Mouse (Mus musculus): Measurements from ENCODE around the gene Bicra. TPM values are rescaled to one million over a fixed set of nuclear protein-coding genes. Genes with fewer than 3 reads are reported as not detected.

The Bicra gene
- polyA plus RNA-seq, 1 experiment from 2014 or later, result 9.6 TPM

Other genes with a start within 250 kb of the Bicra start
- not detected in 2 replicates for gene Obox6, start 208.2 kb downstream of the Bicra start, polyA plus RNA-seq (2014; fragmentation: Nextera tagmentation; extraction: Ambion mirVana)
- gene Crx, start 168.0 kb downstream of the Bicra start, polyA plus RNA-seq (2014; fragmentation: Nextera tagmentation; extraction: Ambion mirVana), result not detected in 2 replicates
- not detected in 2 replicates for gene Crxos, start 165.3 kb downstream of the Bicra start, polyA plus RNA-seq (2014; fragmentation: Nextera tagmentation; extraction: Ambion mirVana)
- 1,481 and 1,546 TPM in 2 replicates for gene Selenow, start 125.5 kb downstream of the Bicra start, polyA plus RNA-seq (2014; fragmentation: Nextera tagmentation; extraction: Ambion mirVana)
- gene Nop53, start 101.8 kb downstream of the Bicra start, polyA plus RNA-seq (2014; fragmentation: Nextera tagmentation; extraction: Ambion mirVana), result 99.9 and 122 TPM in 2 replicates
- gene Ehd2, start 80.4 kb downstream of the Bicra start, polyA plus RNA-seq (2014; fragmentation: Nextera tagmentation; extraction: Ambion mirVana), result 3.2 and 5.5 TPM in 2 replicates
- gene Zfp541, start 13.9 kb upstream of the Bicra start, polyA plus RNA-seq (2014; fragmentation: Nextera tagmentation; extraction: Ambion mirVana), result 0.07 and 0.10 TPM in 2 replicates
- gene Napa, start 50.5 kb upstream of the Bicra start, polyA plus RNA-seq (2014; fragmentation: Nextera tagmentation; extraction: Ambion mirVana), result 252 and 259 TPM in 2 replicates
- gene Kptn, start 72.0 kb upstream of the Bicra start, polyA plus RNA-seq (2014; fragmentation: Nextera tagmentation; extraction: Ambion mirVana), result 39.0 and 39.5 TPM in 2 replicates
- 1.5 and 2.0 TPM in 2 replicates for gene Slc8a2, start 81.9 kb upstream of the Bicra start, polyA plus RNA-seq (2014; fragmentation: Nextera tagmentation; extraction: Ambion mirVana)
- 122 and 127 TPM in 2 replicates for gene Meis3, start 127.2 kb upstream of the Bicra start, polyA plus RNA-seq (2014; fragmentation: Nextera tagmentation; extraction: Ambion mirVana)
- 6.8 and 8.6 TPM in 2 replicates for gene Dhx34, start 174.1 kb upstream of the Bicra start, polyA plus RNA-seq (2014; fragmentation: Nextera tagmentation; extraction: Ambion mirVana)
- 0.05 and 0.10 TPM in 2 replicates for gene C5ar2, start 196.2 kb upstream of the Bicra start, polyA plus RNA-seq (2014; fragmentation: Nextera tagmentation; extraction: Ambion mirVana)
- 0.83 and 2.6 TPM in 2 replicates for gene C5ar1, start 211.6 kb upstream of the Bicra start, polyA plus RNA-seq (2014; fragmentation: Nextera tagmentation; extraction: Ambion mirVana)
- 45.1 and 58.6 TPM in 2 replicates for gene Inafm1, start 225.7 kb upstream of the Bicra start, polyA plus RNA-seq (2014; fragmentation: Nextera tagmentation; extraction: Ambion mirVana)
- 14.8 and 15.8 TPM in 2 replicates for gene Ccdc9, start 238.9 kb upstream of the Bicra start, polyA plus RNA-seq (2014; fragmentation: Nextera tagmentation; extraction: Ambion mirVana)

Data from neural tube, embryonic 14.5 days (tissue).